Mouse (Mus musculus) neural tube, embryonic 10.5 days (tissue): Measurements from ENCODE around the gene Ube2h.

Source experiments
- DNase-seq: peaks from one replicate; pipeline ENCODE4 v3.0.0-alpha.2; 2017; ENCODE audit warnings: low spot score; ENCODE audit errors: extremely low spot score

The Ube2h gene

DNA sequence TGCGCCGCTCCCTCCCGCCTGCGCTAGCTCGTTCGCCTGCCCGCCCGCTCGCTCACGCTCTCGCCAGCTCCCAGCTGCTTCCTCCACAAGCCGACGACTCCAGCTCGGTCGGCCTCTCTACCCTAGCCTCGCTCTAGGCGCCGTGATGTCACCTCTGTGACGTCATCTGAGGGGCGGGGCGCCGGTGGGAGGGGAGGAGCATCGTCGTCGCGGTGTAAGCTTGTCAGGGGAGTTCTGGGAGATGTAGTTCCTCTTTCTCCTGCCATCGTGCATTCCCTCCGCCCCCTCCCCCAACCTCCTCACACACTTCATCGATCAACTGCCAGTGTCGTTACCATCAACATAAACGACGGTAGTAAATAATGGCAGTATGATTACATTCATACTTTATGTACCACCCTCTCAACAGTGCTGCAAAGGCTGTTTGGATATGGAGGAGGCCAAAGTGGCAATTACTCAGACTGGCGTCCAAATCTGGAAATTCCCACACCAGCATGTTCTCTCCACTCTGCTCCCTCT, at the start of gene Ube2h:
Gene Ube2h (minus strand): TSS at position 141 of the 519 bp plus-strand sequence.
- peak; percentile 100 for DNase-seq

DNA sequence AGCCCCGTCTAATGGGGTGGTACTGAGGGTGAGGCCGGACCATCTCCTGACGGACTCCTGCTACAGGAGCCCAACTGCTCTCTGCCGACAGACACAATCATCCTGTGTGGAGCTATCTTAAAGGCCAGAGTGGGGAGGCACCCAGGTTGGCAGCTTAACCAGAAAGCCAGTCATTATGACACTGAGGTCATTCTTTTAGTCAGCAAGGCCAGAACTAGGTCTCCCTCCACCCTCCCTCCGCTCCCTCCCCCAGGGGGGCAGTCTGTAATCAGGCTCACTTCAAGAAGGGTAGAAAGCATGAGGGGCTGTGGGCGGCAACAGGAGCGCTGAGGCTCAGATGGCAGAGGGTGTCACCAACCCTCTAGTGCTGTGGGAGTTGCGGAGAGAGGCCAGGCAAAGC, 49.3 kb upstream of the Ube2h start:
- no peak for DNase-seq

GRCm38 (mm10) chr6:30352762-30353161, 48.4 kb upstream of the Ube2h start:
- no peak for DNase-seq

DNA sequence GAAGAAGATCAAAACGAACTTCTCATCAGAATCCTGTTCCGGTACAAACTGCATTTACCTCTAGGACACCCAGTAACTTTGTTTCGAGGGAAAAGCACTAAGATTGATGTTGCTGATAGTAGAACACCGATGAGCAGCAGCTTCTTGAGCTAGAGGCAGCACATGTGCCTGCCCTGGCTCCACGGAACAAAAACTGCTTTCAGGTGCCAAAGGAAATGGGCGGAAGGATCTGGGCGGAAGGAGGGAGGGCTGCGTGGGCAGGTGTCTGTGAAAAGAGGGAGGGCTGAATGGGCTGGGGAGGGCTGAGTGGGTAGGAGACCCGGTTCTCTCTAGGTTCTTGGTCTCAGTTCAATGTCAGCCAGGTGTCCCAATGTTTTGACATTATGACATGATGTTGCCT, 47.0 kb upstream of the Ube2h start:
- no peak for DNase-seq

GRCm38 (mm10) chr6:30347288-30347801, 43.0 kb upstream of the Ube2h start:
- no peak for DNase-seq

DNA sequence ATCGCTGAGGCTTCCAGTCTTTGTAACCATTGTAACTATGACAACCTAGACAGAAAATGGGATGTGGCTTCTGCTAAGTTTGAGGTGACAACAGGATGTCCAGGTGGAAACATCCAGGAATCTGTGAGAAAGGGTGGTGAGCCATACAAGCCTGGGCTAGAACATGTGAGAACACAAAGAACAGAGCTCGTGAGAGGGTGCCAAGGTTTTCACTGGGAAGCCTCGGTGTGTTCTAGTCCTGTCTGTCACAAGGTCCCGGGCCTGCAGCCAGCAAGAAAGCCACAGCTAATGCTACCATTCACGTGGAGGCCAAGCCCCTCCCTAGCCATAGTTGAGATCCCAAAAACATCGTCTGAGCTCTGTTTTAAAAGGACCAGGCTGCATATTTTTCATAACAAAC, 42.4 kb upstream of the Ube2h start:
- no peak for DNase-seq

DNA sequence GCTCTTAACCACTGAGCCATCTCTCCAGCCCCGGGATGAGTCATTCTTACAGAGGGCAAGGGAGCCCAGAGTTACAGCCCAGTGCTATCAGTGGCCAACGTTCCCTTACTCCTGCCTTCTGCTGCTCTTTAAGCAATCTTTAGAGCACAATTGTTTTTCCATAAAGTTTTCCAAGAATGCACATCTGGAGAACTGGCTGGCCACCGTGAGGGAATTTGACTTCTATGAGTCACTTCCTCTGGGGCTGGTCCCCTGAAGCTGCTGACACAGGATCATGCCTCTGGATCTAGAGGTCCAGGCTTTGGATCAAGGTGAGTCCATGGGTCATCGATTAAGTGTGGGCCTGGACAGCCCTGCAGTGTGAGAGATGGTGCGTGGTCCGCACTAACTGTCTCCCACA, 39.7 kb upstream of the Ube2h start:
- no peak for DNase-seq

GRCm38 (mm10) chr6:30340231-30340873, 36.0 kb upstream of the Ube2h start:
- DNase-seq, result no peak

- no peak for DNase-seq
These were observed 32.6 kb upstream of the Ube2h start for GRCm38 (mm10) chr6:30336912-30337311.

GRCm38 (mm10) chr6:30332262-30332661, 27.9 kb upstream of the Ube2h start:
- DNase-seq, result no peak

- DNase-seq, result no peak
These were observed 26.4 kb upstream of the Ube2h start for GRCm38 (mm10) chr6:30330706-30331105.

DNA sequence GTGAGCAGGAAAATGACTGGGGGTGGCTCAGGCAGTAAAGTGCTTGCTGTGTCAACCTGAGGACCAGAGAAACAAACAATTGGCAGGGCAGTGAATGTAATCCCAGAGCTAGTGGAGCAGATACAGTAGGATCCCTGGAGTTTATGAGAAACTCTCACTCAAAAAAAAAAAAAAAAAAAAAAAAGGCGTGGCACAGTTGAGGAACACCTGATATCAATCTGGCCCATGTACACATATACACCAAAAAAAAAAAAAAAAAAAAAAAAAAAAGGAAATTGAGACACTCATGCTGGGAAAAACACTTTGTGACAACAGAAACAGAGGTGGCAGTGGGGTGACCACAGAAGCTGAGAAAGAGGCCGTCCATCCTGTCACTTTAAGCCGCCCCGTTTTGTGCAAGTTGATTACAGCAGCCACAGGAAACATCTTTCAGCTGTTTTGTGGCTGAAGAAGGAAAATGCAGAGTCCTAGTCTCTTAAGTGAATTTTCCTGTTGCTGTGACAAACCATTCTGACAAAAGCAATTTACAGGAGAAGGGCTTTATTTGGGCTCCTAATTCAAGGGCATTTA, 21.7 kb upstream of the Ube2h start:
- DNase-seq, result no peak

DNA sequence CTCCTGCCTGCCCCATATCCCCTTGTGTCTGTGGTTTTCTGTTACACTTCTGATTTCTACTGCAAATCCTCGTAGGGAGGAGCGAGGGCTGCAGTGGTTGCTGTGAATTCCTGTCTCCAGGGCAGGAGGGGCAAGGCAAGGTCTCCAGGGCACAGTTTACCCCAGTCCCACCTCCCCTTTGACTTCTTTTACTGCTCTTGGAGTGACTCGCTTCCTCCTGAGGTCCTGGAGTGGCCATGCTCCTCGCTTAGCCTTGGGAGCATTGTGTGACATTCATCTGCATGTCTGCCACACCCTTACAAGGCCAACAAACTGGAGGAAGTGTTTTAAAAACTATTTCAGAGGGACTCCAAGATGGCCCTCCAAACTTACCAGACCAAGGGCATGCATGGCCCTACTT, 16.7 kb upstream of the Ube2h start:
- DNase-seq, result no peak

DNA sequence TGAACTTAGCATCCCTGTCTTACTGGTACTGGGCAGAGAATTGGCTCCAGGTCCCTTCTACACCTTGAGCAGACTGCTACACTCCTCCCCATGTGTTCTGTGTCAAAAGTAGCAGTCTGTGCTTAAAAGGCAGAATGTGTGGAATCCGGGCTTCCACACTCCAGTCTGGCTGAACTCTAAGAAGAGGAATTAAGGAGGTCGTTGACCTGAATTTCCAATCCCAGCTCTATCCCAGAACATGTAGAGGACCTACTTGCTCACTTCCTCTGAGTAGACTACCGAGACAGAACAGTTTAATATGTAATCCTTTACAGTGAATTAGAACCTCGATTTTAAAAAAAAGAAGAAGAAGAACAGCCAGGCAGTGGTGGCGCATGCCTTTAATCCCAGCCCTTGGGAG, 14.9 kb upstream of the Ube2h start:
- DNase-seq, result no peak

GRCm38 (mm10) chr6:30312006-30312405, 7.7 kb upstream of the Ube2h start:
- DNase-seq, result no peak

GRCm38 (mm10) chr6:30308751-30309150, 4.4 kb upstream of the Ube2h start:
- no peak for DNase-seq

DNA sequence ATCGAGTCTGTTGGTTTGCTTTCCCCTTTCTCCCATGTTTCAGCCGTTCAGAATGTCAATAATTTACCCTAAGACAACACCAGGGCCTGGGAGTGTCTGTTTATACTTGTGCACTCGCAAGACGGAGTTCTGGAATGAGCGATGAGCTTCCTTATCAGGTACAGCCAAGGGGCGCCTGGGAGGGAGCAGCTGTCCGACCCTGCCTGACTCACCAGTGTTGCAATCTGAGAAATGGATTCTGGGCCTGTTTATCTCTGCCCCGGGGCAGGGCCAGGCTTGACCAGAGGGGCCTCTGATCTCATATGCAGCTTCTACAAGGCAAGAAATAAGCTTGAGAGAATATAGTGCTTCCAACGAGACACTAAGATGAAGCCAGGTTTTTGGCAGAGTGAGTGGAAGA, 3.4 kb upstream of the Ube2h start:
- DNase-seq, result no peak

- DNase-seq, result peak; percentile 58
These were observed 454 bp downstream of the Ube2h start for GRCm38 (mm10) chr6:30303771-30304398.

- DNase-seq, result peak; percentile 40
These were observed 1.3 kb downstream of the Ube2h start for GRCm38 (mm10) chr6:30302781-30303631.

GRCm38 (mm10) chr6:30302156-30302555, 2.2 kb downstream of the Ube2h start:
- DNase-seq, result no peak

DNA sequence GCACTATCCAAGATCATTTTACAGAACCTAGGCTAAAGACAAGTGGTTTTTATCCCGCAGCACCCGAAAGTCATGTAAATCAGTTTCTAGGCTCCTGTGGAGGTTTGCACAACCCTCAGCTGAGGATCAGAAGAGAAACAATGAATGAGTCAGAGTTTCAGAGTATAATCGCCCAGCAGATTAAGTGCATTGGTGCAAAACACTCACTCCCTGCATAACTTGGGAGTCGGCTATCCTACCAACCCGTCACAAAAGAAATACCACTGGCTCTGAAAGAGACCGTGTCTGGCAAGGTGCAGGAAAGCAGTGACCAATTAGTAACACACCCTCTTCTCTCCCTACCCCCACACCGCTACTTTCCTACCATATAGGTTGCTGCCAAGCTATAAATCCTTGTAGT, 3.4 kb downstream of the Ube2h start:
- no peak for DNase-seq

DNA sequence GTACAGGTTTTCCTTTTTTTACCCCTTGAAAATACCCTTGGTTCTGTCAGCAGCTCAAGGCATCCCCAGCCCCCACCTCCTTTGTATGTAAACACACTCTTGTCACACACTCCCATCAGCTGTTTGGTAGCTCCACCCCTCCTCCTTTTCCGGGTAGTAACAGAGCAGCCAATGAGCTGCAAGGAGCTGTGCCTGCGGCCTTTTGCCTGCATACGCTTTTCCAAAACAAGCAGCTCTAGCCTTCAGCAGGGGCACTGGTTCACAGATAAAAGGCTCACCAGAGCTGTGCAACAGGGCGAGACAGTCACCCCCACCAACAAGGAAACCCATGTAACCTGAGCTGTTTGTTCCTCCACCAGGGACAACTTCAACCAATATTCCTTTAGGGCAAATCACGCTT, 4.0 kb downstream of the Ube2h start:
- DNase-seq, result peak; percentile 69
